Mouse (Mus musculus): ENCODE measurements at regions not wholly inside any gene's neighbourhood (a gene's known extent, or its start where the extent isn't known, plus 50 kb on each side); places are given as distances from the start of the nearest gene placed in this dataset.

GRCm38 (mm10) chr16:29977011-29977410 lies 87.2 kb upstream of the Hes1 start:
- DNase-seq, result peak in 1 of 2 experiments; percentile 37
- intact Hi-C loops (cut with DNase I), result no loop called here

GRCm38 (mm10) chr16:29977711-29978110 lies 86.5 kb upstream of the Hes1 start:
- intact Hi-C loops (cut with DNase I), result no loop called here
- no peak for DNase-seq

GRCm38 (mm10) chr16:29979066-29979465 lies 85.1 kb upstream of the Hes1 start:
- no peak for DNase-seq
- intact Hi-C loops (cut with DNase I), result no loop called here

- DNase-seq, result no peak
- intact Hi-C loops (cut with DNase I), result no loop called here
Observed at GRCm38 (mm10) chr16:29981543-29981942, 82.6 kb upstream of the Hes1 start.

GRCm38 (mm10) chr16:29982224-29982785 lies 81.9 kb upstream of the Hes1 start:
- intact Hi-C loops (cut with DNase I), result no loop called here
- no peak for DNase-seq

GRCm38 (mm10) chr16:29983161-29983560 lies 81.0 kb upstream of the Hes1 start:
- intact Hi-C loops (cut with DNase I), result no loop called here
- DNase-seq, result no peak

- DNase-seq, result no peak
- intact Hi-C loops (cut with DNase I), result no loop called here
Observed at GRCm38 (mm10) chr16:29985126-29985931, 78.9 kb upstream of the Hes1 start.

GRCm38 (mm10) chr16:29987595-29987994 lies 76.6 kb upstream of the Hes1 start:
- intact Hi-C loops (cut with DNase I), result no loop called here
- DNase-seq, result no peak

- intact Hi-C loops (cut with DNase I), result no loop called here
- no peak for DNase-seq
Observed at GRCm38 (mm10) chr16:29987999-29988398, 76.2 kb upstream of the Hes1 start.

GRCm38 (mm10) chr16:29989308-29989707 lies 74.9 kb upstream of the Hes1 start:
- intact Hi-C loops (cut with DNase I), result no loop called here

GRCm38 (mm10) chr16:29990393-29990792 lies 73.8 kb upstream of the Hes1 start:
- DNase-seq, result no peak
- intact Hi-C loops (cut with DNase I), result loop anchor here (5.0 kb wide), 1 partner anchor 38 kb away; no protein-coding TSS in a partner anchor

More at GRCm38 (mm10) chr16:29989308-29989707, 74.9 kb upstream of the Hes1 start:
- DNase-seq, result no peak

- intact Hi-C loops (cut with DNase I), result loop anchor here (5.0 kb wide), 1 partner anchor 39 kb away; no protein-coding TSS in a partner anchor
- no peak for DNase-seq
Observed at GRCm38 (mm10) chr16:29990795-29991587, 73.2 kb upstream of the Hes1 start.

- intact Hi-C loops (cut with DNase I), result loop anchor here (5.0 kb wide), 1 partner anchor 40 kb away; no protein-coding TSS in a partner anchor
- no peak for DNase-seq
Observed at GRCm38 (mm10) chr16:29991876-29992380, 72.3 kb upstream of the Hes1 start.

- intact Hi-C loops (cut with DNase I), result loop anchor here (5.0 kb wide), 1 partner anchor 41 kb away; no protein-coding TSS in a partner anchor
- DNase-seq, result no peak
Observed at GRCm38 (mm10) chr16:29993111-29993510, 71.1 kb upstream of the Hes1 start.

- intact Hi-C loops (cut with DNase I), result loop anchor here (5.0 kb wide), 1 partner anchor 41 kb away; no protein-coding TSS in a partner anchor
- DNase-seq, result no peak
Observed at GRCm38 (mm10) chr16:29993535-29993934, 70.6 kb upstream of the Hes1 start.

GRCm38 (mm10) chr16:29996139-29997069 lies 67.8 kb upstream of the Hes1 start:
- intact Hi-C loops (cut with DNase I), result no loop called here
- peak; percentile 53 to 59 for DNase-seq

GRCm38 (mm10) chr16:30000166-30000565 lies 64.0 kb upstream of the Hes1 start:
- intact Hi-C loops (cut with DNase I), result no loop called here
- DNase-seq, result no peak

- intact Hi-C loops (cut with DNase I), result loop anchor here (5.0 kb wide), 3 partner anchors 123 to 193 kb away; no protein-coding TSS in a partner anchor
Observed at GRCm38 (mm10) chr16:30005124-30005523, 59.1 kb upstream of the Hes1 start.

GRCm38 (mm10) chr16:30006826-30007225 lies 57.4 kb upstream of the Hes1 start:
- intact Hi-C loops (cut with DNase I), result loop anchor here (5.0 kb wide), 3 partner anchors 125 to 195 kb away; no protein-coding TSS in a partner anchor
- no peak for DNase-seq

More at GRCm38 (mm10) chr16:30005124-30005523, 59.1 kb upstream of the Hes1 start:
- peak in 1 of 2 experiments; percentile 23 for DNase-seq
